Mouse (Mus musculus) heart, embryonic 12.5 days (tissue): Measurements from ENCODE around the gene Cavin2. TPM values are rescaled to one million over a fixed set of nuclear protein-coding genes. Genes with fewer than 3 reads are reported as not detected.
A peak's percentile ranks its signal among the peaks of the same experiment; 100 is the strongest.

Experiments used
- ATAC-seq: fragments of 200-750 bp; cut with Nextera tagmentation; 2 replicates; pipeline ENCODE4 v1.8.0; 2017; ENCODE audit warnings: moderate TSS enrichment, moderate library complexity; ENCODE audit not compliant: insufficient number of reproducible peaks, low FRiP score
- H3K27ac ChIP-seq: fragments of 300-500 bp; sonication (generic); 2 replicates; pipeline ENCODE4 v1.5.1; 2016; ENCODE audit warnings: mild to moderate bottlenecking, moderate library complexity; ENCODE audit not compliant: poor library complexity, severe bottlenecking
- H3K27me3 ChIP-seq: fragments of 300-500 bp; sonication (generic); replicated peaks from 2 replicates; pipeline ENCODE4 v1.6.1; 2016; ENCODE audit warnings: mild to moderate bottlenecking, moderate library complexity
- H3K36me3 ChIP-seq: fragments of 300-500 bp; sonication (generic); 2 replicates; pipeline ENCODE4 v1.6.1; 2016; ENCODE audit warnings: mild to moderate bottlenecking, moderate library complexity
- H3K4me1 ChIP-seq: fragments of 300-500 bp; sonication (generic); replicated peaks from 2 replicates; pipeline ENCODE4 v1.6.1; 2016; ENCODE audit warnings: mild to moderate bottlenecking
- H3K4me2 ChIP-seq: fragments of 300-500 bp; sonication (generic); 2 replicates; pipeline ENCODE4 v1.6.1; 2016; ENCODE audit warnings: mild to moderate bottlenecking, moderate library complexity
- H3K4me3 ChIP-seq: fragments of 300-500 bp; sonication (generic); 2 replicates; pipeline ENCODE4 v1.5.1; 2016; ENCODE audit warnings: mild to moderate bottlenecking
- H3K9ac ChIP-seq: fragments of 300-500 bp; sonication (generic); 2 replicates; pipeline ENCODE4 v1.6.1; 2016; ENCODE audit warnings: mild to moderate bottlenecking, moderate library complexity
- H3K9me3 ChIP-seq: fragments of 300-500 bp; sonication (generic); replicated peaks from 2 replicates; pipeline ENCODE4 v1.6.1; 2016; ENCODE audit warnings: mild to moderate bottlenecking, moderate library complexity
- WGBS: fragments of 180-500 bp; shearing (Covaris S2); methylation state at CpG from one replicate; pipeline ENCODE4 v1.1.7; 2016; 5-methylcytosine and 5-hydroxymethylcytosine counted together
- polyA plus RNA-seq: library from polyadenylated mRNA; unstranded; fragments of >200 nt; fragmentation: Nextera tagmentation; extraction: Ambion mirVana; gene quantifications from 2 replicates; pipeline ENCODE4 v1.2.1, GENCODE M21; 2016

The Cavin2 gene
- polyA plus RNA-seq, 1 experiment from 2014 or later: 131 TPM

DNA sequence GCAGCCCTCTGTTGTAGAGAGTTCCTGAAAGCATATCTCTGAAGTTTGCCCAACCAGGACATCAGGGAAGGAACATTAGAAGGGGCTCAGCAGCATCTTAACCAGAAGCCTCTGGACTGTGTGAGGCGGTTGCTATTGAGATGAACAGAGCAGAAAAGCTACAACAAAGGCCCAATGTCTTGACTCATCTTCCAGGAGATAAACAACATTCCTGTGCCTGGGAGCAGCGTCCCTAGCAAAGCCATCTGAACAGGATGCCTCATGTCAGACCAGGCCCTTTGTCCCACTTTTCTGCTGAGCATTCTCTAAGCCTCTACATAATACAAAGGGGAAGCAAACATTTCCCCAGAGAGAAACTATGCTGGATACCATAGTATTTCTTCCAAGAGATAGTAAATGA, 26.6 kb downstream of the Cavin2 start:
- Histone ChIP-seq H3K4me1 (no peaks in the 10 kb centered on the region), H3K36me3 (no peaks in the 10 kb centered on the region), H3K27me3 (no peaks in the 10 kb centered on the region), H3K9ac (no peak overlapping the region), H3K4me2 (no peak overlapping the region), H3K4me3 (no peak overlapping the region), H3K27ac (no peak overlapping the region), H3K9me3 (no peaks in the 10 kb centered on the region)
- 38% methylated on average over 2 of the region's 2 CpGs for WGBS
- ATAC-seq: no peak

- WGBS: 73% methylated on average over 6 of the region's 6 CpGs
- Histone ChIP-seq H3K9ac (no peak overlapping the region), H3K27me3 (no peaks in the 10 kb centered on the region), H3K4me3 (no peak overlapping the region), H3K27ac (no peak overlapping the region), H3K9me3 (no peaks in the 10 kb centered on the region), H3K4me1 (peaks cover 14% of the 10 kb centered on the region), H3K4me2 (no peak overlapping the region), H3K36me3 (no peaks in the 10 kb centered on the region)
- ATAC-seq: no peak
These were observed 34.6 kb downstream of the Cavin2 start for GRCm38 (mm10) chr1:51323506-51323905.

DNA sequence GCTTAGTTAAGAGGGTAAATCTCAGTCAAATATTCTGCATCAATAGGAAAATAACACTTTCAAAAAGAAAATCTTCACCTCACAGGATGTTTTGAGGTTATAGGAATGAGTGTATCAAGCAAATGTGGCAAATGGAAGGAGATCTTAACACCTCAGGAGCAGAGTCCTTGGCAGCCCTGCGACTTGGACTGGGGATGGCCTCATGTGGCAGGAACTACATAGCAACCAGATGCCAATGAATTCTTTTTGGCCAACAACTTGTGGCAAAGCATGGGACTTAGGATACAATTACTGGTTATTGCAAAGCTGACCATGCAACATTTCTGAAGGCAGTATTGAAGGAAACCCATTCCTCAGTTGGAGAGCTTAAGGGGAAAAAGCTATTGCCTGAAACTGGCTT, 39.6 kb downstream of the Cavin2 start:
- Histone ChIP-seq H3K36me3 (no peaks in the 10 kb centered on the region), H3K4me2 (no peak overlapping the region), H3K4me1 (peaks cover 23% of the 10 kb centered on the region), H3K9ac (no peak overlapping the region), H3K27me3 (no peaks in the 10 kb centered on the region), H3K9me3 (no peaks in the 10 kb centered on the region), H3K4me3 (no peak overlapping the region), H3K27ac (no peak overlapping the region)
- no peak for ATAC-seq
- 63% methylated on average over 1 of the region's 1 CpGs for WGBS

- Histone ChIP-seq H3K4me1 (peaks cover 21% of the 10 kb centered on the region), H3K4me3 (peak overlapping the region; percentile 45), H3K27ac (0 out of 2 replicates have a peak overlapping the region, but pooled peaks have one; percentile 55), H3K9me3 (no peaks in the 10 kb centered on the region), H3K4me2 (peak overlapping the region; percentile 68), H3K9ac (no peak overlapping the region), H3K27me3 (no peaks in the 10 kb centered on the region), H3K36me3 (no peaks in the 10 kb centered on the region)
- ATAC-seq: 0 out of 2 replicates have a peak, but pooled peaks have one; percentile 16
- WGBS: 14% methylated on average over 6 of the region's 6 CpGs
These were observed 44.1 kb downstream of the Cavin2 start for GRCm38 (mm10) chr1:51332986-51333385.

GRCm38 (mm10) chr1:51333557-51334285, 44.8 kb downstream of the Cavin2 start:
- WGBS: 9% methylated on average over 18 of the region's 18 CpGs
- H3K27me3 ChIP-seq: no peaks in the 10 kb centered on the region
- peak overlapping the region; percentile 23; the same call in 1 of the 2 replicates for H3K9ac ChIP-seq
- H3K27ac ChIP-seq: peak overlapping the region; percentile 55; the same call in 1 of the 2 replicates
- H3K4me2 ChIP-seq: peak overlapping the region; percentile 68
- H3K9me3 ChIP-seq: no peaks in the 10 kb centered on the region
- peak; percentile 83 for ATAC-seq
- no peaks in the 10 kb centered on the region for H3K36me3 ChIP-seq
- H3K4me3 ChIP-seq: peak overlapping the region; percentile 45
- peaks cover 21% of the 10 kb centered on the region for H3K4me1 ChIP-seq

DNA sequence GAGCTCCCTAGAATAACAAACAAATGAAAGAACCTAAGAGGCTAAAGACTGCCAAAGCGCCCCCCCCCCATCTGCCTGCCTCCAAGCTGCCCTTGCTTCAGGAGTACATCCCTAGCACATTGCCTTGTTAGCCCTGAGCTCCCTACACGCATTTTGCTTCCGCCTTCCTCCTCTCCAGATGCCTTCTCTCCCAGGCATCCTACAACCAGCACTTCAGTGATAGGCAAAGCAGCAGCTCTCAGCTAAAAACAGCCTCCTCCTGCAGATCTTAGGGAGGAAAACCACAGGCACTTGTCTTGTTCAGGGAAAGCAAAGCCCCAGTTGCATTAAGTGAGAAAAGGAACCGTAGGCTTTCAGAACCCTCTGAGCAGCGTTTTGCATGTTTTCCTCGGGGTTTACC, 45.4 kb downstream of the Cavin2 start:
- 17% methylated on average over 6 of the region's 6 CpGs for WGBS
- H3K9ac ChIP-seq: no peak overlapping the region
- no peaks in the 10 kb centered on the region for H3K36me3 ChIP-seq
- H3K4me1 ChIP-seq: peaks cover 21% of the 10 kb centered on the region
- H3K9me3 ChIP-seq: no peaks in the 10 kb centered on the region
- ATAC-seq: peak; percentile 63
- H3K4me2 ChIP-seq: peak overlapping the region; percentile 68
- H3K4me3 ChIP-seq: peak overlapping the region; percentile 8; the same call in 1 of the 2 replicates
- 0 out of 2 replicates have a peak overlapping the region, but pooled peaks have one; percentile 36 for H3K27ac ChIP-seq
- H3K27me3 ChIP-seq: no peaks in the 10 kb centered on the region

GRCm38 (mm10) chr1:51335081-51335480, 46.2 kb downstream of the Cavin2 start:
- Histone ChIP-seq H3K9ac (no peak overlapping the region), H3K4me1 (peaks cover 21% of the 10 kb centered on the region), H3K4me2 (no peak overlapping the region), H3K4me3 (no peak overlapping the region), H3K27ac (no peak overlapping the region), H3K36me3 (no peaks in the 10 kb centered on the region), H3K9me3 (no peaks in the 10 kb centered on the region), H3K27me3 (no peaks in the 10 kb centered on the region)
- ATAC-seq: no peak
- 75% methylated on average over 2 of the region's 2 CpGs for WGBS

DNA sequence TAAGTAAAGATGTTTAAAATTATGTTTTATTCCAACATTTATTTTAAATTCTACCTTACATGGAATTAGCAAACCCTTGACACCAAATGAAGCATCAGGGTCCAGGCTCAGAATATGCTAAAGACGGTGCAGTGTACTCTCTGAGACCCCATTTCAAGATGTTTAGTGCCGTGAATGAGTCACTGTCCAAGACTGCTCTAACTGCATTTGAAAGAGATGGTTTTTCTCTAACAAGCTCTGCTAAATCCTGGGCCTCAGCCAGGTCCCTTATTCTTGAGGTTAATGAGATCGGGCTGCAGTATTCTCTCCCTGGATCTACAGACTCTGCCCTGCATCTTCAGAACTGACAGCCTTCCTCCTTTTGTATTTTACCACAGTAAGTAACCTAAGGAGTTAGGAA, 55.2 kb downstream of the Cavin2 start:
- Histone ChIP-seq H3K9ac (no peak overlapping the region), H3K4me1 (no peaks in the 10 kb centered on the region), H3K27ac (no peak overlapping the region), H3K4me2 (no peak overlapping the region), H3K27me3 (no peaks in the 10 kb centered on the region), H3K9me3 (peaks cover 3% of the 10 kb centered on the region; the same call in 1 of the 2 replicates), H3K36me3 (no peaks in the 10 kb centered on the region), H3K4me3 (no peak overlapping the region)
- no peak for ATAC-seq
- 65% methylated on average over 3 of the region's 3 CpGs for WGBS

DNA sequence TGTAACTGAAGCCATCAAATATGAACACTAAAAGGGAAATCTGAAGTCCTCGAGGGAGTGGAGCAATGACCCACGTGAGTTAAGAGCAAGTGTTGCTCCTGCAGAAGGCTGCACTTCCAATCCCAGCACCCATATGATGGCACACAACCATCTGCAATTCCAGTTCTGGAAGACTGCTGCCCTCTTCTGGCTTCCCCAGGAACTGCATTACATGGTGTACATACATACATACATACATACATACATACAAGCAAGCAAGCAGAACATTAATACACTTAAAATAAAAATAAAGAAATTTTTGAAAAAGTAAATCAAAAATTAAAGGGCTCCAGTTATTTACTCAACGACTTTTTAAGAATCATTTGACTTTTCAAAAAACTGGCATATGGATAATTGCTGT, 58.7 kb downstream of the Cavin2 start:
- Histone ChIP-seq H3K27me3 (no peaks in the 10 kb centered on the region), H3K36me3 (no peaks in the 10 kb centered on the region), H3K4me2 (no peak overlapping the region), H3K4me3 (no peak overlapping the region), H3K9me3 (peaks cover 3% of the 10 kb centered on the region; the same call in 1 of the 2 replicates), H3K9ac (no peak overlapping the region), H3K4me1 (no peaks in the 10 kb centered on the region), H3K27ac (no peak overlapping the region)
- no peak for ATAC-seq
- WGBS: 91% methylated on average over 3 of the region's 3 CpGs

- Histone ChIP-seq H3K27ac (no peak overlapping the region), H3K27me3 (no peaks in the 10 kb centered on the region), H3K4me3 (no peak overlapping the region), H3K4me2 (no peak overlapping the region), H3K9me3 (peaks cover 3% of the 10 kb centered on the region; the same call in 1 of the 2 replicates), H3K9ac (no peak overlapping the region), H3K36me3 (no peaks in the 10 kb centered on the region), H3K4me1 (no peaks in the 10 kb centered on the region)
- ATAC-seq: no peak
- 88% methylated on average over 7 of the region's 7 CpGs for WGBS
These were observed 59.7 kb downstream of the Cavin2 start for GRCm38 (mm10) chr1:51348631-51349030.

GRCm38 (mm10) chr1:51349291-51349967, 60.5 kb downstream of the Cavin2 start:
- Histone ChIP-seq H3K36me3 (no peaks in the 10 kb centered on the region), H3K9me3 (peaks cover 3% of the 10 kb centered on the region; the same call in 1 of the 2 replicates), H3K4me3 (no peak overlapping the region), H3K27me3 (no peaks in the 10 kb centered on the region), H3K27ac (no peak overlapping the region), H3K4me2 (no peak overlapping the region), H3K4me1 (no peaks in the 10 kb centered on the region), H3K9ac (no peak overlapping the region)
- no peak for ATAC-seq
- 61% methylated on average over 7 of the region's 7 CpGs for WGBS
